Mouse (Mus musculus) ES-E14 (cell line): ENCODE results near the gene Tssk6. TPM values are rescaled to one million over a fixed set of nuclear protein-coding genes. Genes with fewer than 3 reads are reported as not detected.
A peak's percentile ranks its signal among the peaks of the same experiment; 100 is the strongest.

ENCODE experiments used
- DNase-seq: peaks from one replicate; pipeline ENCODE4 v3.0.0-alpha.2; 2013; ENCODE audit warnings: low read depth, low spot score
- H3K27ac ChIP-seq: 2 replicates; pipeline ENCODE4 v1.5.1; 2012; ENCODE audit warnings: low read depth, mild to moderate bottlenecking, low read length, moderate library complexity, mixed read lengths; ENCODE audit not compliant: poor library complexity, insufficient read depth, severe bottlenecking
- H3K36me3 ChIP-seq: 2 replicates; pipeline ENCODE4 v1.6.1; 2012; ENCODE audit warnings: mild to moderate bottlenecking, low read length, moderate library complexity, mixed read lengths; ENCODE audit not compliant: control insufficient read depth, poor library complexity, insufficient read depth, severe bottlenecking
- H3K4me1 ChIP-seq, 2 experiments: fragments of 150-350 bp in 1 of 2; sonication (generic) in 1 of 2; 2 replicates each; pipeline ENCODE4 v1.6.1; 2012; ENCODE audit warnings: low read length in 2 of 2, mild to moderate bottlenecking in 1 of 2, mixed read lengths in 1 of 2; ENCODE audit not compliant: control insufficient read depth in 2 of 2, insufficient read depth in 2 of 2, poor library complexity in 1 of 2
- H3K4me3 ChIP-seq, 2 experiments: fragments of 150-350 bp in 1 of 2; sonication (generic) in 1 of 2; 2 replicates each; pipeline ENCODE4 v1.5.1; 2012; ENCODE audit warnings: low read length in 2 of 2, low read depth in 1 of 2, mild to moderate bottlenecking in 1 of 2, mixed read lengths in 1 of 2; ENCODE audit not compliant: insufficient read depth in 1 of 2, poor library complexity in 1 of 2, severe bottlenecking in 1 of 2
- H3K9ac ChIP-seq: 2 replicates; pipeline ENCODE4 v1.6.1; 2012; ENCODE audit warnings: low read depth, mild to moderate bottlenecking, low read length, mixed read lengths; ENCODE audit not compliant: poor library complexity, insufficient read depth, severe bottlenecking
- H3K9me3 ChIP-seq: fragments of 150-350 bp; sonication (generic); 2 replicates; pipeline ENCODE4 v1.6.1; 2012; ENCODE audit warnings: low read depth, mild to moderate bottlenecking, low read length; ENCODE audit not compliant: control insufficient read depth, insufficient read depth
- CHD2 ChIP-seq: IDR thresholded peaks from 2 replicates; pipeline ENCODE4 v1.6.1; 2014; ENCODE audit warnings: mild to moderate bottlenecking, low read depth, low read length, inconsistent platforms
- HCFC1 ChIP-seq: IDR thresholded peaks from 2 replicates; pipeline ENCODE4 v1.6.1; 2012; ENCODE audit warnings: low read length, inconsistent platforms, borderline replicate concordance; ENCODE audit not compliant: insufficient read depth
- MAFK ChIP-seq: IDR thresholded peaks from 2 replicates; pipeline ENCODE4 v1.6.1; 2014; ENCODE audit warnings: mild to moderate bottlenecking, low read depth, low read length, inconsistent platforms; ENCODE audit not compliant: insufficient read depth
- ZC3H11A ChIP-seq: IDR thresholded peaks from 2 replicates; pipeline ENCODE4 v1.6.1; 2012; ENCODE audit warnings: low read depth, mild to moderate bottlenecking, inconsistent platforms, low read length, borderline replicate concordance
- ZNF384 ChIP-seq: IDR thresholded peaks from 2 replicates; pipeline ENCODE4 v1.6.1; 2012; ENCODE audit warnings: low read depth, low read length, inconsistent platforms
- in situ Hi-C, 2 experiments: fragments of 600-800 bp; cut with MboI; formaldehyde crosslinking; loops; one replicate each; pipeline ENCODE4 v1.15.1; 2025; ENCODE audit warnings: low sequenced_read_pairs in 2 of 2, inconsistent platforms in 1 of 2; ENCODE audit not compliant: unreplicated experiment in 2 of 2
- total RNA-seq: library from RNA; depleted of rRNA; stranded (reverse); fragments of 300-350 nt; gene quantifications from 2 replicates; pipeline ENCODE4 v1.2.3, GENCODE M21; 2012

Tssk6 gene
- total RNA-seq, 1 experiment = 2.5 TPM

- Histone ChIP-seq H3K36me3 (no peaks in the 10 kb centered on the region), H3K9me3 (no peaks in the 10 kb centered on the region), H3K4me3 (no peak overlapping the region), H3K9ac (no peak overlapping the region), H3K4me1 (peaks cover 0 to 6% of the 10 kb centered on the region in 2 experiments; a peak in 1 of 4 replicates), H3K27ac (no peak overlapping the region)
- no peak for DNase-seq
- in situ Hi-C loops = loop anchor here in 1 of 2 experiments (10.0 kb wide), 1 partner anchor 553 kb away; no protein-coding TSS in a partner anchor
- no peak for TF ChIP-seq HCFC1
Observed at GRCm38 (mm10) chr8:69877396-69877795, 24.6 kb upstream of the Tssk6 start.

GRCm38 (mm10) chr8:69877992-69878391 is 24.0 kb upstream of the Tssk6 start:
- in situ Hi-C loops = loop anchor here in 1 of 2 experiments (10.0 kb wide), 1 partner anchor 553 kb away; no protein-coding TSS in a partner anchor
- no peaks in the 10 kb centered on the region for H3K9me3 ChIP-seq
- no peak overlapping the region for H3K9ac ChIP-seq
- no peak overlapping the region for H3K4me3 ChIP-seq
- no peak for DNase-seq
- no peak overlapping the region for H3K27ac ChIP-seq
- TF ChIP-seq ZNF384 (no peak), HCFC1 (no peak), ZC3H11A (no peak), MAFK (no peak)
- H3K36me3 ChIP-seq = no peaks in the 10 kb centered on the region
- peaks cover 0 to 6% of the 10 kb centered on the region in 2 experiments; a peak in 1 of 4 replicates for H3K4me1 ChIP-seq

GRCm38 (mm10) chr8:69879678-69880077 is 22.3 kb upstream of the Tssk6 start:
- no peak overlapping the region for H3K4me3 ChIP-seq
- no peak for DNase-seq
- H3K9ac ChIP-seq = no peak overlapping the region
- in situ Hi-C loops = loop anchor here in 1 of 2 experiments (10.0 kb wide), 1 partner anchor 555 kb away; no protein-coding TSS in a partner anchor
- no peak for TF ChIP-seq CHD2
- no peaks in the 10 kb centered on the region for H3K36me3 ChIP-seq
- H3K9me3 ChIP-seq = no peaks in the 10 kb centered on the region
- H3K4me1 ChIP-seq = peaks cover 0 to 8% of the 10 kb centered on the region in 2 experiments; a peak in 1 of 4 replicates
- no peak overlapping the region for H3K27ac ChIP-seq

GRCm38 (mm10) chr8:69880841-69881240 is 21.1 kb upstream of the Tssk6 start:
- H3K4me3 ChIP-seq = peak overlapping the region; percentile 49 to 55; a peak in 3 of 4 replicates
- TF ChIP-seq MAFK (no peak), ZNF384 (no peak), ZC3H11A (no peak), CHD2 (no peak), HCFC1 (no peak)
- H3K4me1 ChIP-seq = peaks cover 0 to 12% of the 10 kb centered on the region in 2 experiments; a peak in 1 of 4 replicates
- H3K36me3 ChIP-seq = no peaks in the 10 kb centered on the region
- H3K27ac ChIP-seq = no peak overlapping the region
- no peak for DNase-seq
- no peaks in the 10 kb centered on the region for H3K9me3 ChIP-seq
- peak overlapping the region; percentile 56 for H3K9ac ChIP-seq
- in situ Hi-C loops = no loop called here

- Histone ChIP-seq H3K4me1 (peaks cover 0 to 15% of the 10 kb centered on the region in 2 experiments; a peak in 1 of 4 replicates), H3K9me3 (no peaks in the 10 kb centered on the region), H3K27ac (no peak overlapping the region), H3K9ac (peak overlapping the region; percentile 56), H3K36me3 (no peaks in the 10 kb centered on the region), H3K4me3 (peak overlapping the region; percentile 49 to 55)
- in situ Hi-C loops = no loop called here
- no peak for TF ChIP-seq ZC3H11A
- TF ChIP-seq CHD2 = no peak
- no peak for TF ChIP-seq MAFK
- TF ChIP-seq HCFC1 = no peak
- no peak for TF ChIP-seq ZNF384
- no peak for DNase-seq
Observed at GRCm38 (mm10) chr8:69881261-69881865, 20.6 kb upstream of the Tssk6 start.
